Mouse (Mus musculus): ENCODE results near the gene Gm973. TPM values are rescaled to one million over a fixed set of nuclear protein-coding genes. Genes with fewer than 3 reads are reported as not detected.
"Not testable (repeated sequence)": the region's sequence is repeated elsewhere in the genome, so short reads cannot be mapped to it uniquely, and the experiment has no call there.

Gm973 gene
- total RNA-seq, 1 experiment from 2014 or later, result 22.8 TPM

- DNase-seq, result no peak
Observed at GRCm38 (mm10) chr1:59631986-59632659, 116.1 kb downstream of the Gm973 start.

GRCm38 (mm10) chr1:59633056-59633455 is 117.0 kb downstream of the Gm973 start:
- no peak for DNase-seq

GRCm38 (mm10) chr1:59636349-59636748 is 120.3 kb downstream of the Gm973 start:
- DNase-seq, result no peak

- no peak for DNase-seq
Observed at GRCm38 (mm10) chr1:59638371-59638770, 122.3 kb downstream of the Gm973 start.

GRCm38 (mm10) chr1:59642488-59642887 is 126.4 kb downstream of the Gm973 start:
- DNase-seq, result no peak

- DNase-seq, result not testable (repeated sequence)
Observed at GRCm38 (mm10) chr1:59646502-59646901, 130.4 kb downstream of the Gm973 start.

GRCm38 (mm10) chr1:59651201-59651819 is 135.2 kb downstream of the Gm973 start:
- no peak for DNase-seq

- no peak for DNase-seq
Observed at GRCm38 (mm10) chr1:59653243-59653911, 137.3 kb downstream of the Gm973 start.

GRCm38 (mm10) chr1:59656244-59657171 is 140.4 kb downstream of the Gm973 start:
- no peak for DNase-seq

GRCm38 (mm10) chr1:59663456-59664135 is 147.5 kb downstream of the Gm973 start:
- no peak for DNase-seq

GRCm38 (mm10) chr1:59668871-59669270 is 152.8 kb downstream of the Gm973 start:
- no peak for DNase-seq

- DNase-seq, result peak; percentile 32
Observed at GRCm38 (mm10) chr1:59669962-59670630, 154.0 kb downstream of the Gm973 start.

GRCm38 (mm10) chr1:59670641-59671168 is 154.6 kb downstream of the Gm973 start, which contains the start of gene Sumo1:
Sumo1 (minus strand) TSS chr1:59670834.
- peak; percentile 88 for DNase-seq

GRCm38 (mm10) chr1:59673661-59674060 is 157.6 kb downstream of the Gm973 start:
- no peak for DNase-seq

- DNase-seq, result no peak
Observed at GRCm38 (mm10) chr1:59683926-59684818, 168.1 kb downstream of the Gm973 start.

GRCm38 (mm10) chr1:59684819-59685755 is 169.0 kb downstream of the Gm973 start, which contains the start of gene Nop58:
Nop58 (plus strand) TSS chr1:59684971.
- DNase-seq, result peak; percentile 77

Measured in adrenal gland, postnatal 25 days (tissue).